Mouse (Mus musculus) forebrain, embryonic 12.5 days (tissue): ENCODE data around the gene Cpox. TPM values are rescaled to one million over a fixed set of nuclear protein-coding genes. Genes with fewer than 3 reads are reported as not detected.
A peak's percentile ranks its signal among the peaks of the same experiment; 100 is the strongest.

Experiments used
- ATAC-seq: fragments of 200-750 bp; cut with Nextera tagmentation; 2 replicates; pipeline ENCODE4 v1.8.0; 2017; ENCODE audit warnings: moderate TSS enrichment; ENCODE audit not compliant: low FRiP score
- H3K27ac ChIP-seq: fragments of 300-500 bp; sonication (generic); 2 replicates; pipeline ENCODE4 v1.5.1; 2016; ENCODE audit warnings: mild to moderate bottlenecking
- H3K27me3 ChIP-seq: fragments of 300-500 bp; sonication (generic); 2 replicates; pipeline ENCODE4 v1.6.1; 2016; ENCODE audit warnings: mild to moderate bottlenecking
- H3K36me3 ChIP-seq: fragments of 300-500 bp; sonication (generic); replicated peaks from 2 replicates; pipeline ENCODE4 v1.6.1; 2016; ENCODE audit warnings: mild to moderate bottlenecking
- H3K4me1 ChIP-seq: fragments of 300-500 bp; sonication (generic); 2 replicates; pipeline ENCODE4 v1.6.1; 2016
- H3K4me2 ChIP-seq: fragments of 300-500 bp; sonication (generic); 2 replicates; pipeline ENCODE4 v1.6.1; 2016; ENCODE audit warnings: mild to moderate bottlenecking, moderate library complexity
- H3K4me3 ChIP-seq: fragments of 300-500 bp; sonication (generic); replicated peaks from 2 replicates; pipeline ENCODE4 v1.5.1; 2016; ENCODE audit warnings: mild to moderate bottlenecking
- H3K9ac ChIP-seq: fragments of 300-500 bp; sonication (generic); 2 replicates; pipeline ENCODE4 v1.6.1; 2016; ENCODE audit warnings: mild to moderate bottlenecking
- H3K9me3 ChIP-seq: fragments of 300-500 bp; sonication (generic); 2 replicates; pipeline ENCODE4 v1.6.1; 2016
- WGBS: fragments of 180-500 bp; shearing (Covaris S2); methylation state at CpG from one replicate; pipeline ENCODE4 v1.1.7; 2016; 5-methylcytosine and 5-hydroxymethylcytosine counted together
- polyA plus RNA-seq: library from polyadenylated mRNA; unstranded; fragments of >200 nt; fragmentation: Nextera tagmentation; extraction: Ambion mirVana; gene quantifications from 2 replicates; pipeline ENCODE4 v1.2.1, GENCODE M21; 2016

Gene Cpox
- polyA plus RNA-seq, 1 experiment from 2014 or later, result 18.4 TPM

- 75% methylated on average over 3 of the region's 3 CpGs for WGBS
- Histone ChIP-seq H3K4me2 (no peak overlapping the region), H3K9me3 (no peaks in the 10 kb centered on the region), H3K4me3 (no peak overlapping the region), H3K9ac (no peak overlapping the region), H3K27ac (no peak overlapping the region), H3K27me3 (no peaks in the 10 kb centered on the region), H3K4me1 (no peaks in the 10 kb centered on the region), H3K36me3 (no peaks in the 10 kb centered on the region)
- no peak for ATAC-seq
Observed at GRCm38 (mm10) chr16:58708601-58709475, 38.7 kb downstream of the Cpox start.

GRCm38 (mm10) chr16:58709536-58709935 is 39.4 kb downstream of the Cpox start:
- Histone ChIP-seq H3K27me3 (no peaks in the 10 kb centered on the region), H3K9ac (no peak overlapping the region), H3K4me1 (no peaks in the 10 kb centered on the region), H3K4me3 (no peak overlapping the region), H3K36me3 (no peaks in the 10 kb centered on the region), H3K9me3 (no peaks in the 10 kb centered on the region), H3K4me2 (no peak overlapping the region), H3K27ac (no peak overlapping the region)
- no peak for ATAC-seq
- 68% methylated on average over 4 of the region's 4 CpGs for WGBS

GRCm38 (mm10) chr16:58712221-58712620 is 42.1 kb downstream of the Cpox start:
- no peak overlapping the region for H3K4me2 ChIP-seq
- H3K27me3 ChIP-seq, result no peaks in the 10 kb centered on the region
- ATAC-seq, result no peak
- no peak overlapping the region for H3K4me3 ChIP-seq
- no peaks in the 10 kb centered on the region for H3K9me3 ChIP-seq
- H3K36me3 ChIP-seq, result no peaks in the 10 kb centered on the region
- no peak overlapping the region for H3K27ac ChIP-seq
- WGBS, result 84% methylated on average over 8 of the region's 8 CpGs
- H3K4me1 ChIP-seq, result no peaks in the 10 kb centered on the region
- no peak overlapping the region for H3K9ac ChIP-seq

- no peak overlapping the region for H3K4me2 ChIP-seq
- no peaks in the 10 kb centered on the region for H3K9me3 ChIP-seq
- WGBS, result 95% methylated on average over 1 of the region's 1 CpGs
- no peaks in the 10 kb centered on the region for H3K4me1 ChIP-seq
- no peaks in the 10 kb centered on the region for H3K27me3 ChIP-seq
- H3K9ac ChIP-seq, result no peak overlapping the region
- ATAC-seq, result no peak
- H3K27ac ChIP-seq, result no peak overlapping the region
- no peaks in the 10 kb centered on the region for H3K36me3 ChIP-seq
- H3K4me3 ChIP-seq, result no peak overlapping the region
Observed at GRCm38 (mm10) chr16:58713128-58713527, 43.0 kb downstream of the Cpox start.

- WGBS, result 78% methylated on average over 4 of the region's 4 CpGs
- H3K36me3 ChIP-seq, result no peaks in the 10 kb centered on the region
- H3K27ac ChIP-seq, result no peak overlapping the region
- no peaks in the 10 kb centered on the region for H3K9me3 ChIP-seq
- H3K4me2 ChIP-seq, result no peak overlapping the region
- no peak for ATAC-seq
- H3K9ac ChIP-seq, result no peak overlapping the region
- no peaks in the 10 kb centered on the region for H3K27me3 ChIP-seq
- H3K4me1 ChIP-seq, result no peaks in the 10 kb centered on the region
- no peak overlapping the region for H3K4me3 ChIP-seq
Observed at GRCm38 (mm10) chr16:58715018-58715417, 44.9 kb downstream of the Cpox start.

- Histone ChIP-seq H3K36me3 (no peaks in the 10 kb centered on the region), H3K9me3 (no peaks in the 10 kb centered on the region), H3K27ac (no peak within 1 kb of the TSS), H3K4me2 (no peak within 1 kb of the TSS), H3K4me3 (no peak within 1 kb of the TSS), H3K9ac (no peak within 1 kb of the TSS), H3K4me1 (no peaks in the 10 kb centered on the region), H3K27me3 (no peaks in the 10 kb centered on the region)
- no peak for ATAC-seq
- WGBS, result 88% methylated on average over 7 of the region's 7 CpGs
Observed at GRCm38 (mm10) chr16:58718666-58719120, 48.6 kb downstream of the Cpox start, which contains the start of gene Gpr15. Gene Gpr15, minus strand, starts transcription at chr16:58719070.

GRCm38 (mm10) chr16:58722292-58722691 is 52.2 kb downstream of the Cpox start:
- WGBS, result 93% methylated on average over 2 of the region's 2 CpGs
- H3K4me1 ChIP-seq, result no peaks in the 10 kb centered on the region
- no peak for ATAC-seq

GRCm38 (mm10) chr16:58726680-58727476 is 56.8 kb downstream of the Cpox start:
- Histone ChIP-seq H3K4me1 (peaks cover 4% of the 10 kb centered on the region), H3K36me3 (peaks cover 19% of the 10 kb centered on the region), H3K4me2 (no peak overlapping the region), H3K27ac (no peak overlapping the region), H3K9me3 (no peaks in the 10 kb centered on the region), H3K9ac (no peak overlapping the region), H3K27me3 (no peaks in the 10 kb centered on the region), H3K4me3 (0 out of 2 replicates have a peak overlapping the region, but pooled peaks have one; percentile 84)
- WGBS, result 80% methylated on average over 11 of the region's 11 CpGs
- no peak for ATAC-seq

More at GRCm38 (mm10) chr16:58722292-58722691, 52.2 kb downstream of the Cpox start:
- no peaks in the 10 kb centered on the region for H3K9me3 ChIP-seq
- H3K36me3 ChIP-seq, result no peaks in the 10 kb centered on the region
- H3K4me3 ChIP-seq, result no peak overlapping the region
- H3K9ac ChIP-seq, result no peak overlapping the region
- no peak overlapping the region for H3K27ac ChIP-seq
- no peak overlapping the region for H3K4me2 ChIP-seq
- H3K27me3 ChIP-seq, result no peaks in the 10 kb centered on the region

GRCm38 (mm10) chr16:58727477-58728131 is 57.5 kb downstream of the Cpox start, which contains the start of gene Cldnd1:
Gene Cldnd1, plus strand, starts transcription at chr16:58727910.
- peak; percentile 100 for ATAC-seq
- peaks cover 4% of the 10 kb centered on the region for H3K4me1 ChIP-seq
- H3K36me3 ChIP-seq, result peaks cover 27% of the 10 kb centered on the region
- peak within 1 kb of the TSS; percentile 84 for H3K4me3 ChIP-seq
- 2% methylated on average over 34 of the region's 35 CpGs for WGBS
- peak within 1 kb of the TSS; percentile 78 for H3K9ac ChIP-seq
- peak within 1 kb of the TSS; percentile 62 for H3K4me2 ChIP-seq
- H3K9me3 ChIP-seq, result no peaks in the 10 kb centered on the region
- peak within 1 kb of the TSS; percentile 76; the same call in 1 of the 2 replicates for H3K27ac ChIP-seq
- H3K27me3 ChIP-seq, result no peaks in the 10 kb centered on the region

GRCm38 (mm10) chr16:58728176-58728671 is 58.1 kb downstream of the Cpox start:
- peaks cover 32% of the 10 kb centered on the region for H3K36me3 ChIP-seq
- H3K4me3 ChIP-seq, result peak overlapping the region; percentile 84
- peak overlapping the region; percentile 62 for H3K4me2 ChIP-seq
- H3K4me1 ChIP-seq, result peaks cover 4% of the 10 kb centered on the region
- H3K9ac ChIP-seq, result peak overlapping the region; percentile 78
- under 1% methylated on average over 20 of the region's 31 CpGs for WGBS
- H3K27me3 ChIP-seq, result no peaks in the 10 kb centered on the region
- ATAC-seq, result peak; percentile 92
- peak overlapping the region; percentile 76; the same call in 1 of the 2 replicates for H3K27ac ChIP-seq
- no peaks in the 10 kb centered on the region for H3K9me3 ChIP-seq

- no peaks in the 10 kb centered on the region for H3K9me3 ChIP-seq
- no peaks in the 10 kb centered on the region for H3K4me1 ChIP-seq
- no peak overlapping the region for H3K9ac ChIP-seq
- H3K27ac ChIP-seq, result no peak overlapping the region
- no peak overlapping the region for H3K4me3 ChIP-seq
- peaks cover 18% of the 10 kb centered on the region for H3K36me3 ChIP-seq
- no peak for ATAC-seq
- H3K27me3 ChIP-seq, result no peaks in the 10 kb centered on the region
- no peak overlapping the region for H3K4me2 ChIP-seq
- WGBS, result 87% methylated on average over 4 of the region's 4 CpGs
Observed at GRCm38 (mm10) chr16:58738205-58738604, 68.1 kb downstream of the Cpox start.

- 90% methylated on average over 1 of the region's 1 CpGs for WGBS
- peaks cover 13% of the 10 kb centered on the region for H3K36me3 ChIP-seq
- no peak overlapping the region for H3K4me3 ChIP-seq
- no peak for ATAC-seq
- no peak overlapping the region for H3K27ac ChIP-seq
- no peaks in the 10 kb centered on the region for H3K4me1 ChIP-seq
- H3K4me2 ChIP-seq, result no peak overlapping the region
- no peak overlapping the region for H3K9ac ChIP-seq
- no peaks in the 10 kb centered on the region for H3K27me3 ChIP-seq
- H3K9me3 ChIP-seq, result no peaks in the 10 kb centered on the region
Observed at GRCm38 (mm10) chr16:58738800-58739199, 68.7 kb downstream of the Cpox start.
